Mouse (Mus musculus): ENCODE measurements around the gene Samd15. TPM values are rescaled to one million over a fixed set of nuclear protein-coding genes. Genes with fewer than 3 reads are reported as not detected.

Gene Samd15
- polyA plus RNA-seq, 1 experiment from 2014 or later, result 1.9 TPM

DNA sequence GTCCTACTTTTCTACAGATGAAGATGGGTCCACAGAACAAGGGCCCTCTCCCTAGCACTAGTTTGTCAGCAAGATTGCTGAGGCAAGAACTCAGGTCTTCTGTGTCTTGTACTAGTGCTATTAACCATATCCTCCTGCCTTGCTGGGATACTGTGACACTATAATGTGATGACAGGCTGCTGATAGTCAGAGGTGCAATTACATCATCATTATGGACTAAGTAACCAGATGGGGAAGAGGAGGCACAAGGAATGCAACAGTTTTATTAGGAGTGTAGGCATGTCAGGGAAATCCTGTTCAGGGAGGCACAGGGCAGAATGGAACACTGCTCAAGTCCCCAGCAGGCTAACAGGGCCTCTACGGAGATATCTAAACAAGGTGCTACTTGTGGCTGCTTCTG is 39.1 kb downstream of the Samd15 start, which contains the start of gene Noxred1:
Noxred1 (minus strand) TSS at position 101 of the 400 bp plus-strand sequence.
- no peaks in the 10 kb centered on the region for H3K4me1 ChIP-seq
- H3K4me3 ChIP-seq, result no peak within 1 kb of the TSS
- H3K27me3 ChIP-seq, result no peaks in the 10 kb centered on the region
- peaks cover 44% of the 10 kb centered on the region for H3K36me3 ChIP-seq
- H3K4me2 ChIP-seq, result no peak within 1 kb of the TSS
- WGBS, result 97% methylated on average over 1 of the region's 1 CpGs
- no peaks in the 10 kb centered on the region for H3K9me3 ChIP-seq
- ATAC-seq (ENCODE audit: insufficient number of reproducible peaks, low FRiP score, low TSS enrichment, low read depth), result no peak
- H3K27ac ChIP-seq, result no peak within 1 kb of the TSS
- no peak within 1 kb of the TSS for H3K9ac ChIP-seq

DNA sequence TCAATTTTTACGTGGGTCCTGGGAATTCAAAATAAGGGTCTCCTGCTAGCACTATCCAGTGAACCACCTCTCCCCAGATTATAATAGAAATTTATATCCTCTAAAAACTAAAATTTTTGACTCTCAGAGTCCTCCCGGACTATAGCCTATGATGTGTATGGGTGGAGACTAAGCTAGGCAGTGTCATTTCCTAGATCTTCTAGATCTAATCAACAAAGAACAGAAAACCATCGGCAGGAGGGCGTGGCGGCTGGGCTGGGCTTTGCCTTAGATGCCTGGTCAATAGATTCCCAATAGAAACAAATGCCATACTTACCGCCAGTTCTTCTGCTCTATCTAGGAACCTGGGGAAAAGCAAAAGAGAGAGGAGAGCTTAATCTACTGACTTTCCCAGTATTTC is 50.6 kb downstream of the Samd15 start:
- H3K9me3 ChIP-seq, result no peaks in the 10 kb centered on the region
- H3K36me3 ChIP-seq, result peaks cover 86% of the 10 kb centered on the region
- H3K4me1 ChIP-seq, result no peaks in the 10 kb centered on the region
- WGBS, result 90% methylated on average over 6 of the region's 6 CpGs
- no peak overlapping the region for H3K27ac ChIP-seq
- H3K4me3 ChIP-seq, result no peak overlapping the region
- ATAC-seq (ENCODE audit: insufficient number of reproducible peaks, low FRiP score, low TSS enrichment, low read depth), result no peak
- H3K27me3 ChIP-seq, result no peaks in the 10 kb centered on the region
- H3K4me2 ChIP-seq, result no peak overlapping the region
- H3K9ac ChIP-seq, result no peak overlapping the region

DNA sequence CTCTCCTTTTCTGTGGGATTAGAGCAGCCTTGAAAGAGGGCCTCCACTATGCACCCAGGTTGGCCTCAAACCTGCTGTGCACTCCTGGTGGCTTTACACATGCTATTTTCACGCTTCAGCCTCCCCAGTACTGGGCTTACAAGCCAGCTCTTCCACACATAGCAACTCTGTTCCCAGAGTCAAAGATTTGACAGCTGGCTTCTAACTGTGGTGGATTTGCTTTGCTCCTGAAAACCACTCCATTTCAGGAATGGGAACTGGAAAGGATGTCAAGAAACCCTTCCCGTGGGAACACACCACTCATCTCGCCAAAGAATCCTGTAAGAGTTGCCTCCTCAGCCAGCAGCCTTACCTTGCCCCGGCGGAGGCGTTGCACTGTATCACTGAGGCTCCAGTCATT is 54.4 kb downstream of the Samd15 start:
- Histone ChIP-seq H3K27me3 (no peaks in the 10 kb centered on the region), H3K9ac (no peak overlapping the region), H3K9me3 (no peaks in the 10 kb centered on the region), H3K4me2 (no peak overlapping the region), H3K4me3 (no peak overlapping the region), H3K27ac (no peak overlapping the region), H3K4me1 (no peaks in the 10 kb centered on the region), H3K36me3 (peaks cover 93% of the 10 kb centered on the region)
- no peak for ATAC-seq (ENCODE audit: insufficient number of reproducible peaks, low FRiP score, low TSS enrichment, low read depth)
- WGBS, result 92% methylated on average over 6 of the region's 6 CpGs

DNA sequence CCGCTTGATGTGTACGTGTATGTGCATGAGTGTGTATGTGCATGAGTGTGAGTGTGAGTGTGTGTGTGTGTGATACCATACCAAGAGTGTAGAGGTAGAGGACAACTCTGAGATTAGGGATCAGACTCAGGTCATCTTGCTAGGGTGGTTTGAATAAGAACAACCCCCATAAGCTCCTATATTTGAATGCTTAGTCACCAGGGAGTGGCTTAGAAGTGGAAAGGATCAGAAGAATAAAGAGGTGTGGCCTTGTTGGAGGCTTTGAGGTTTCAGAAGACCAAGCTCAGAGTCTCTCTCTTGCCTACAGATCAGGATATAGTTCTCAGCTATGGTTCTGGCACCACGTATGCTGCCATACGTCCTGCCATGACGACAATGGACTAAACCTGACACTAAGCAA is 57.1 kb downstream of the Samd15 start:
- Histone ChIP-seq H3K4me3 (no peak overlapping the region), H3K4me2 (no peak overlapping the region), H3K27me3 (no peaks in the 10 kb centered on the region), H3K27ac (no peak overlapping the region), H3K4me1 (no peaks in the 10 kb centered on the region), H3K9me3 (no peaks in the 10 kb centered on the region), H3K36me3 (peaks cover 84% of the 10 kb centered on the region), H3K9ac (no peak overlapping the region)
- 95% methylated on average over 5 of the region's 5 CpGs for WGBS
- ATAC-seq (ENCODE audit: insufficient number of reproducible peaks, low FRiP score, low TSS enrichment, low read depth), result no peak

DNA sequence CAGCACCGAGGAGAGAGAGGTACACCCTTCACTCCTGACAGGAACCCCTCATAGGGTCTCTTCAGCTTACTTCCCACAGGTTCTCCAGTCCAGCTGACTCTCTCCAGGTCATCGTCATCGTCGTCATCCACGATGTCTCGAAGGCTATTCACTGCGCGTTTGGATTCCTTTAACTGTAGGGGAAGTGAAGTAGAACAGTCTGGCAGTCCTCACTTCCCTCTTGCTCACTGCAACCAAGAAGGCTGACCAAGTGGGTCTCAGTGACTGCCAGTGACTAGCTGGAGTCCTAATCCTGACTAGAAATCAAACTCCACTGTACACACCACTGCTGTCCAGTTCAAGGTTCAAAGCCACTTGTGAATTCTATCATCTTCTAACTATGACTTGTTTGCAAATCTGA is 61.0 kb downstream of the Samd15 start:
- Histone ChIP-seq H3K27ac (no peak overlapping the region), H3K27me3 (no peaks in the 10 kb centered on the region), H3K4me1 (no peaks in the 10 kb centered on the region; the same call in 1 of the 2 replicates), H3K9me3 (no peaks in the 10 kb centered on the region), H3K4me2 (no peak overlapping the region), H3K4me3 (no peak overlapping the region), H3K9ac (no peak overlapping the region), H3K36me3 (peaks cover 62% of the 10 kb centered on the region)
- WGBS, result 92% methylated on average over 8 of the region's 8 CpGs
- ATAC-seq (ENCODE audit: insufficient number of reproducible peaks, low FRiP score, low TSS enrichment, low read depth), result no peak

Other genes with a start within 250 kb of the Samd15 start
- gene Zdhhc22, start 209.3 kb upstream of the Samd15 start, polyA plus RNA-seq (2015; fragmentation: Nextera tagmentation; extraction: Ambion mirVana), result 0.14 TPM in 1 of 2 replicates, not detected in the other
- not detected in 2 replicates for gene Tmem63c, start 178.4 kb upstream of the Samd15 start, polyA plus RNA-seq (2015; fragmentation: Nextera tagmentation; extraction: Ambion mirVana)
- 0.09 and 0.29 TPM in 2 replicates for gene Ngb, start 97.2 kb upstream of the Samd15 start, polyA plus RNA-seq (2015; fragmentation: Nextera tagmentation; extraction: Ambion mirVana)
- 30.5 and 33.1 TPM in 2 replicates for gene Gstz1, start 52.6 kb upstream of the Samd15 start, polyA plus RNA-seq (2015; fragmentation: Nextera tagmentation; extraction: Ambion mirVana)
- 14.7 and 15.9 TPM in 2 replicates for gene Pomt2, start 51.8 kb upstream of the Samd15 start, polyA plus RNA-seq (2015; fragmentation: Nextera tagmentation; extraction: Ambion mirVana)
- 1.8 and 2.4 TPM in 2 replicates for gene Tmed8, start 731 bp downstream of the Samd15 start, polyA plus RNA-seq (2015; fragmentation: Nextera tagmentation; extraction: Ambion mirVana)
- 0.46 and 0.78 TPM in 2 replicates for gene Noxred1, start 39.0 kb downstream of the Samd15 start, polyA plus RNA-seq (2015; fragmentation: Nextera tagmentation; extraction: Ambion mirVana)
- gene Vipas39, start 66.5 kb downstream of the Samd15 start, polyA plus RNA-seq (2015; fragmentation: Nextera tagmentation; extraction: Ambion mirVana), result 42.2 and 42.5 TPM in 2 replicates
- 205 and 215 TPM in 2 replicates for gene Ahsa1, start 66.8 kb downstream of the Samd15 start, polyA plus RNA-seq (2015; fragmentation: Nextera tagmentation; extraction: Ambion mirVana)
- 1.3 and 1.7 TPM in 2 replicates for gene Ism2, start 100.0 kb downstream of the Samd15 start, polyA plus RNA-seq (2015; fragmentation: Nextera tagmentation; extraction: Ambion mirVana)
- 82.1 and 83.7 TPM in 2 replicates for gene Sptlc2, start 188.6 kb downstream of the Samd15 start, polyA plus RNA-seq (2015; fragmentation: Nextera tagmentation; extraction: Ambion mirVana)
- gene Slirp, start 244.2 kb downstream of the Samd15 start, polyA plus RNA-seq (2015; fragmentation: Nextera tagmentation; extraction: Ambion mirVana), result 242 and 296 TPM in 2 replicates
- 53.2 and 66.1 TPM in 2 replicates for gene Alkbh1, start 244.3 kb downstream of the Samd15 start, polyA plus RNA-seq (2015; fragmentation: Nextera tagmentation; extraction: Ambion mirVana)